Mouse (Mus musculus) T-helper 1 cell (primary cell): Measurements from ENCODE around the gene Dennd2a.
"Not testable (repeated sequence)": the region's sequence is repeated elsewhere in the genome, so short reads cannot be mapped to it uniquely, and the experiment has no call there.

ENCODE experiments used
- in situ Hi-C: fragments of 300-600 bp; cut with MboI, MseI; formaldehyde crosslinking; loops from one replicate; pipeline ENCODE4 v1.15.1; 2025; ENCODE audit warnings: high pct_unique_total_duplicates

Gene Dennd2a

GRCm38 (mm10) chr6:39425181-39425580 lies 132.5 kb downstream of the Dennd2a start:
- in situ Hi-C loops, result no loop called here

GRCm38 (mm10) chr6:39423686-39424085 lies 134.0 kb downstream of the Dennd2a start:
- in situ Hi-C loops, result no loop called here

DNA sequence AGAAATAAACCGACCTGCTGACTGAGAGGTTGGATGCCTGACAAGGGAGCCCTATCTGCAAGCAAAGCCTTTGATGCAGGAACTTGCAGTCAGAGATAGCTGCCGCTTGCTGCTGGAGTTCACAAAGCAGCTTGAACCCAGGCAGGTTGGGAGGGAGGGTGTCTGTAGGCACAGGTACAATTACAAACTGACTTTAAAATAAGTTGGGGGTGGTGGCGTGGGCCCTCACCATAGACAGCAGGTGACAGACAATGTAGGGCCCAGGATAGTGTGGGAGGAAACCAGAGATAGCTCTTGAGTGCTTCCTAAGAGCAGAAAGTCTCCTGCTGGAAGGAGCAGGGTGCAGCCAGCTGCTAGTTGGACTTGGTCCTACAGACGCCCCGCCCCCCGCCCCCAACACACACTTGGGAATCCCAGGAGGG lies 134.5 kb downstream of the Dennd2a start:
- in situ Hi-C loops, result no loop called here

DNA sequence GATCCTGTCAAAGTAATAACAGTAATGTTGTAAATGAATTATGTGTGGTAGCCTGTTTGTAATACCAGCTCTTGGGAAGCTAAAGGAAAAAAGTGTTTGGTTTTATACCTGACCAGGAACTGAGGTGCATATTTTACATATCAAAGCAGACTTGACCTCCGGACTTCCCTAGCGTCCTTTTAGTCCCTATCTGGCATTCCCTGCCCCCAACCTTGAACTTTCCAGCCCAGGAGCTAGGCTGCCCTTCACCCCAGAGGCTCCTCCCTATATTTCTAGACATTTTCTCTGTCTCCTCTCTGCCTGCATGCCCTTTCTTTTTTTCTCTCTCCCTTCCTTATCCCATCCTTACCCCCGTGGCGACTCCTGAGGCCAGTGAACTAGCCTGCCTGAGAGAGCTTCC lies 136.8 kb downstream of the Dennd2a start:
- in situ Hi-C loops, result no loop called here

DNA sequence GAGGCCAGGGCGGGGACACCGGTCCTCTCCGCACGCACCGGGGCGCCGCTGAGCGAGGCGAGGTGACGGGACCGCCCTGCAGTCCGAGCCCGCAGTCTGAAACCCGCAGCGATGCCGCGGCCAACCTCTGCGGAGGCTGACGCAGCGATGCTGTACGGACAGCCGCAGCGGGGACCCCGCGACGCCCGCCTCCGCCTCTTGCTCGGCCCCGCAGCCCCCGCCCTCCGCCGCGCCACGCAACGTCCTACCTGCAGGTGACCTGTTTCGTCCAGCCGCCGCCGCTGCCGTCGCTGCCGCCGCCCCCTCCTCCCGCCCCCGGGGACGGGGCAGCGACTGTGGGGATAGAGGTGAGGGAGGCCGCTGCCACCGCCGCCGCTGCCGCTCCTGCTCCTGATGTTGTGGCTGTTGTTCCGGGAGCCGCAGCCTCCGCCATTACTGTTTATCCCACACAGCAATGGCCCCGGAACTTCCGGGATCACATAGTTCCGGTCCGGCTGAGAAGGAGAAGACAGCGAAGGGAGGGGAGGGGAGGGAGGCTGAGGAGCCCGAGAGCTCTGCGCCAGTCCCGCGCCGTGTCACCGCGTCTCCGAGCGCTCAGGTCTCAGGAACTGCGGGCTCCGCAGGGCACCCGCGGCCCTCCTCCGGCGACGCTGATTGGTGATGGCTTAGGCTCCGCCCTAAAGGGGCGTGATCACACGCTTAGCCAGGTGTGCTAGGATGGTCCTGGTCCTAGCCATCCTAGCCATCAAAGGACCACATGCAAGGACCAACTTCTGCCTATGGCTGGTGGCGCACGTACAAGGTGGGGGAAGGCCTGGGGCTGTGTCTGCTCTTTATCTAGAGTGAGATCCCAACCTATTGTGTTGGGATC lies 137.6 kb downstream of the Dennd2a start, which contains the start of gene Mkrn1:
Gene Mkrn1 (minus strand): TSS at position 612 of the 871 bp plus-strand sequence.
- in situ Hi-C loops, result no loop called here

DNA sequence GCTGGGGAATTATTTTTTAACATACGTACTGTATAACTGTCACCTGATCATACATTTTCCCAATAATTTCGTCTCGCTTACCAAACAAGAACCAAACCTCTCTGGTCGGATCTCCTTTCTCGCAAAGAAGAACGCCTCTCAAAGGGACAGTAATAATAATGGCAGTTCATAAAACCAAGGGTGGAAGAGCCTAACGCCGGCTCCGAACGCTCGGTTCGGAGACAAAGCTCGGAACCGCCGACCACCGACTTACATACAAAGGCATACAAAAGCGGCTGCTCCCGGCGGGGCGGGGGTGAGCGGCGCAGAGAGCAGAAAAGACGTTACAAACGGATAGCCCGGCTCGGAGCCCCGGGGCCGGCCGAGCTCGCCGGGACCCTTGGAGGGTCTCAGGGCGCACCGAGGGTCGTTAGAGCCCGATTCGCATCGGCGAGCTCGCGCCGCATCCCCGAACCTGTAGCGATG lies 138.2 kb downstream of the Dennd2a start:
- in situ Hi-C loops, result no loop called here

GRCm38 (mm10) chr6:39416654-39417053 lies 141.0 kb downstream of the Dennd2a start:
- in situ Hi-C loops, result not testable (repeated sequence)

DNA sequence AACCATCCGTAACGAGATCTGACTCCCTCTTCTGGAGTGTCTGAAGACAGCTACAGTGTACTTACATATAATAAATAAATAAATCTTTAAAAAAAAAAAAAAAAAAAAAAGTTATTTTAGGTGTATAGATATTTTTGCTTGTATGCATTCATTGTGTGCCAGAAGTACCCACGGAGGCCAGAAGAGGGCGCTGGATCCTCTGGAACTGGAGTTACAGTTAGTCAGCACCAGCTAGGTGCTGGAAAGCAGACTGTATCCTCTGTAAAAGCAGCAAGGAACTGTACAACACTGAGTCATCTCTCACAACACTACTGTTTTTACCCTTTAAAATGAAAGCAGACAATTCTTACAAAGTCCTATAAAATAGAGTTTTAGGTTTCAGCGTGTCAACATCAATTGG lies 141.9 kb downstream of the Dennd2a start:
- in situ Hi-C loops, result no loop called here

- in situ Hi-C loops, result no loop called here
These were observed 143.6 kb downstream of the Dennd2a start for GRCm38 (mm10) chr6:39414106-39414505.
